Mouse (Mus musculus): Measurements from ENCODE around the gene Ier2. TPM values are rescaled to one million over a fixed set of nuclear protein-coding genes. Genes with fewer than 3 reads are reported as not detected.
"Not testable (repeated sequence)": the region's sequence is repeated elsewhere in the genome, so short reads cannot be mapped to it uniquely, and the experiment has no call there.

Gene Ier2
- polyA plus RNA-seq, 1 experiment from 2014 or later, result 97.0 TPM

GRCm38 (mm10) chr8:84695140-84695539, 32.5 kb upstream of the Ier2 start:
- peaks cover 6% of the 10 kb centered on the region; the same call in 1 of the 2 replicates for H3K4me1 ChIP-seq
- H3K36me3 ChIP-seq, result peaks cover 82% of the 10 kb centered on the region
- no peaks in the 10 kb centered on the region for H3K9me3 ChIP-seq
- WGBS, result 93% methylated on average over 6 of the region's 6 CpGs
- H3K27ac ChIP-seq, result no peak overlapping the region
- H3K9ac ChIP-seq, result no peak overlapping the region; the same call in 1 of the 2 replicates
- no peak for ATAC-seq (ENCODE audit: insufficient number of reproducible peaks, insufficient read depth, low FRiP score, low TSS enrichment)
- no peak overlapping the region for H3K4me3 ChIP-seq
- no peaks in the 10 kb centered on the region for H3K27me3 ChIP-seq
- H3K4me2 ChIP-seq (replicated peaks), result no peak overlapping the region

- H3K4me1 ChIP-seq, result peaks cover 15% of the 10 kb centered on the region
- no peak overlapping the region for H3K4me3 ChIP-seq
- no peaks in the 10 kb centered on the region for H3K27me3 ChIP-seq
- no peak overlapping the region for H3K9ac ChIP-seq
- no peak overlapping the region for H3K27ac ChIP-seq
- no peak for ATAC-seq (ENCODE audit: insufficient number of reproducible peaks, insufficient read depth, low FRiP score, low TSS enrichment)
- peaks cover 65% of the 10 kb centered on the region for H3K36me3 ChIP-seq
- WGBS, result 51% methylated on average over 4 of the region's 4 CpGs
- no peaks in the 10 kb centered on the region for H3K9me3 ChIP-seq
- no peak overlapping the region for H3K4me2 ChIP-seq (replicated peaks)
Observed at GRCm38 (mm10) chr8:84693332-84693731, 30.7 kb upstream of the Ier2 start.

- H3K27me3 ChIP-seq, result no peaks in the 10 kb centered on the region
- H3K4me1 ChIP-seq, result peaks cover 41% of the 10 kb centered on the region
- H3K9ac ChIP-seq, result peak overlapping the region; percentile 87
- peak overlapping the region; percentile 72 for H3K27ac ChIP-seq
- peak overlapping the region; percentile 92 for H3K4me3 ChIP-seq
- peak overlapping the region; percentile 87 for H3K4me2 ChIP-seq (replicated peaks)
- under 1% methylated on average over 47 of the region's 47 CpGs for WGBS
- no peaks in the 10 kb centered on the region for H3K9me3 ChIP-seq
- H3K36me3 ChIP-seq, result peaks cover 31% of the 10 kb centered on the region
- peak; percentile 77 for ATAC-seq (ENCODE audit: insufficient number of reproducible peaks, insufficient read depth, low FRiP score, low TSS enrichment)
Observed at GRCm38 (mm10) chr8:84689091-84689915, 26.7 kb upstream of the Ier2 start.

- H3K4me3 ChIP-seq, result peak within 1 kb of the TSS; percentile 92
- peaks cover 21% of the 10 kb centered on the region for H3K36me3 ChIP-seq
- H3K4me2 ChIP-seq (replicated peaks), result peak within 1 kb of the TSS; percentile 87
- H3K27me3 ChIP-seq, result no peaks in the 10 kb centered on the region
- no peaks in the 10 kb centered on the region for H3K9me3 ChIP-seq
- H3K27ac ChIP-seq, result peak within 1 kb of the TSS; percentile 92
- under 1% methylated on average over 37 of the region's 37 CpGs for WGBS
- peak within 1 kb of the TSS; percentile 97 for H3K9ac ChIP-seq
- peak; percentile 78 for ATAC-seq (ENCODE audit: insufficient number of reproducible peaks, insufficient read depth, low FRiP score, low TSS enrichment)
- H3K4me1 ChIP-seq, result peaks cover 41% of the 10 kb centered on the region
Observed at GRCm38 (mm10) chr8:84687705-84688100, 25.1 kb upstream of the Ier2 start, which contains the start of gene Nacc1. TSS of gene Nacc1 (minus strand) at chr8:84687862.

GRCm38 (mm10) chr8:84687003-84687704, 24.5 kb upstream of the Ier2 start:
- peak; percentile 36; the same call in 1 of the 2 replicates for ATAC-seq (ENCODE audit: insufficient number of reproducible peaks, insufficient read depth, low FRiP score, low TSS enrichment)
- H3K4me1 ChIP-seq, result peaks cover 41% of the 10 kb centered on the region
- H3K4me3 ChIP-seq, result peak overlapping the region; percentile 87
- H3K4me2 ChIP-seq (replicated peaks), result peak overlapping the region; percentile 87
- WGBS, result under 1% methylated on average over 61 of the region's 62 CpGs
- peaks cover 21% of the 10 kb centered on the region for H3K36me3 ChIP-seq
- peak overlapping the region; percentile 92 for H3K27ac ChIP-seq
- H3K9ac ChIP-seq, result peak overlapping the region; percentile 97
- H3K27me3 ChIP-seq, result no peaks in the 10 kb centered on the region
- H3K9me3 ChIP-seq, result no peaks in the 10 kb centered on the region

- H3K9ac ChIP-seq, result peak within 1 kb of the TSS; percentile 97
- H3K4me3 ChIP-seq, result peak within 1 kb of the TSS; percentile 87
- 0 out of 2 replicates have a peak, but pooled peaks have one; percentile 23 for ATAC-seq (ENCODE audit: insufficient number of reproducible peaks, insufficient read depth, low FRiP score, low TSS enrichment)
- peak within 1 kb of the TSS; percentile 92 for H3K27ac ChIP-seq
- peaks cover 23% of the 10 kb centered on the region for H3K36me3 ChIP-seq
- H3K27me3 ChIP-seq, result no peaks in the 10 kb centered on the region
- peak within 1 kb of the TSS; percentile 87 for H3K4me2 ChIP-seq (replicated peaks)
- H3K4me1 ChIP-seq, result peaks cover 41% of the 10 kb centered on the region
- H3K9me3 ChIP-seq, result no peaks in the 10 kb centered on the region
- 10% methylated on average over 20 of the region's 20 CpGs for WGBS
Observed at GRCm38 (mm10) chr8:84686191-84687002, 23.7 kb upstream of the Ier2 start, which contains the start of gene Trmt1. TSS of gene Trmt1 (plus strand) at chr8:84686307.

GRCm38 (mm10) chr8:84684537-84684936, 21.9 kb upstream of the Ier2 start:
- Histone ChIP-seq H3K9ac (no peak overlapping the region), H3K9me3 (no peaks in the 10 kb centered on the region), H3K4me3 (no peak overlapping the region), H3K27me3 (no peaks in the 10 kb centered on the region), H3K4me1 (peaks cover 38% of the 10 kb centered on the region), H3K36me3 (peaks cover 19% of the 10 kb centered on the region), H3K27ac (no peak overlapping the region), H3K4me2 (replicated peaks) (no peak overlapping the region)
- 65% methylated on average over 3 of the region's 3 CpGs for WGBS
- no peak for ATAC-seq (ENCODE audit: insufficient number of reproducible peaks, insufficient read depth, low FRiP score, low TSS enrichment)

GRCm38 (mm10) chr8:84682257-84682656, 19.6 kb upstream of the Ier2 start:
- Histone ChIP-seq H3K36me3 (peaks cover 22% of the 10 kb centered on the region), H3K4me3 (no peak overlapping the region), H3K4me1 (peaks cover 27% of the 10 kb centered on the region), H3K9me3 (no peaks in the 10 kb centered on the region), H3K9ac (no peak overlapping the region), H3K27me3 (no peaks in the 10 kb centered on the region), H3K4me2 (replicated peaks) (no peak overlapping the region), H3K27ac (no peak overlapping the region)
- 78% methylated on average over 2 of the region's 2 CpGs for WGBS
- no peak for ATAC-seq (ENCODE audit: insufficient number of reproducible peaks, insufficient read depth, low FRiP score, low TSS enrichment)

- no peaks in the 10 kb centered on the region for H3K27me3 ChIP-seq
- peaks cover 28% of the 10 kb centered on the region for H3K36me3 ChIP-seq
- H3K27ac ChIP-seq, result no peak overlapping the region
- H3K4me1 ChIP-seq, result peaks cover 23% of the 10 kb centered on the region
- WGBS, result 90% methylated on average over 2 of the region's 2 CpGs
- no peak overlapping the region for H3K4me2 ChIP-seq (replicated peaks)
- H3K9me3 ChIP-seq, result no peaks in the 10 kb centered on the region
- H3K9ac ChIP-seq, result no peak overlapping the region
- no peak overlapping the region for H3K4me3 ChIP-seq
- ATAC-seq (ENCODE audit: insufficient number of reproducible peaks, insufficient read depth, low FRiP score, low TSS enrichment), result no peak
Observed at GRCm38 (mm10) chr8:84681476-84681875, 18.8 kb upstream of the Ier2 start.

- Histone ChIP-seq H3K9me3 (no peaks in the 10 kb centered on the region), H3K36me3 (peaks cover 61% of the 10 kb centered on the region), H3K4me3 (no peak overlapping the region), H3K27ac (no peak overlapping the region), H3K4me2 (replicated peaks) (no peak overlapping the region), H3K4me1 (peaks cover 5% of the 10 kb centered on the region; the same call in 1 of the 2 replicates), H3K27me3 (no peaks in the 10 kb centered on the region), H3K9ac (no peak overlapping the region)
- ATAC-seq (ENCODE audit: insufficient number of reproducible peaks, insufficient read depth, low FRiP score, low TSS enrichment), result no peak
- WGBS, result 95% methylated on average over 5 of the region's 5 CpGs
Observed at GRCm38 (mm10) chr8:84677305-84677704, 14.7 kb upstream of the Ier2 start.

- not testable (repeated sequence) for H3K27ac ChIP-seq; H3K9ac ChIP-seq; H3K4me2 ChIP-seq (replicated peaks); H3K9me3 ChIP-seq; H3K4me3 ChIP-seq; ATAC-seq (ENCODE audit: insufficient number of reproducible peaks, insufficient read depth, low FRiP score, low TSS enrichment); H3K27me3 ChIP-seq; H3K4me1 ChIP-seq
- 86% methylated on average over 5 of the region's 5 CpGs for WGBS
- peaks cover 57% of the 10 kb centered on the region for H3K36me3 ChIP-seq
Observed at GRCm38 (mm10) chr8:84670295-84671006, 7.8 kb upstream of the Ier2 start.

All from embryonic facial prominence, embryonic 12.5 days (tissue).